Comparison of ENCODE assay signal across 8 mouse cellular contexts in genomic region chr2:93849505-93850089, GRCm38 (mm10). TPM values are rescaled to one million over a fixed set of nuclear protein-coding genes. Genes with fewer than 3 reads are reported as not detected.
DNase-seq lines count a peak whose midpoint lies in the region; ATAC-seq lines count a peak whose summit lies in the region.

TSS of gene Accs (minus strand) at chr2:93849943.

- peak; percentile 92 for ATAC-seq in frontal cortex, adult (ENCODE audit: low TSS enrichment)
- peak; percentile 86 for ATAC-seq in hindbrain, embryonic 11.5 days (ENCODE audit: low FRiP score)

- H3K36me3 ChIP-seq in hindbrain, embryonic 11.5 days (ENCODE audit: control insufficient read depth, insufficient read depth, low read length): no peaks in the 10 kb centered on the region; the same call in 1 of the 2 replicates

- under 1% methylated on average over 28 of the region's 28 CpGs for WGBS in hindbrain, embryonic 11.5 days

- H3K9ac ChIP-seq in hindbrain, embryonic 11.5 days (ENCODE audit: low read depth, low read length): peak within 1 kb of the TSS; percentile 72

- H3K27ac ChIP-seq in hindbrain, embryonic 11.5 days (ENCODE audit: low read depth, low read length): peak within 1 kb of the TSS; percentile 49; the same call in 1 of the 2 replicates

- H3K27me3 ChIP-seq in hindbrain, embryonic 11.5 days (ENCODE audit: control insufficient read depth, insufficient read depth, low read length): no peaks in the 10 kb centered on the region

- peak within 1 kb of the TSS; percentile 41 for H3K4me3 ChIP-seq in hindbrain, embryonic 11.5 days (ENCODE audit: low read depth, low read length)

- peak within 1 kb of the TSS; percentile 50 for H3K4me2 ChIP-seq in hindbrain, embryonic 11.5 days (replicated peaks; ENCODE audit: low read depth, low read length)

- no peaks in the 10 kb centered on the region for H3K4me1 ChIP-seq in hindbrain, embryonic 11.5 days (replicated peaks; ENCODE audit: control insufficient read depth, insufficient read depth, low read length)

- DNase-seq in Muller cell, postnatal 12 days (ENCODE audit: inconsistent ontology term): peak; percentile 89
- peak; percentile 71 for DNase-seq in cerebellum, adult 9-11 months
- peak; percentile 85 for DNase-seq in hindbrain, embryonic 11.5 days (ENCODE audit: low spot score)
- DNase-seq in layer of hippocampus, postnatal 14 days (ENCODE audit: low spot score in 2 of 2): peak; percentile 42 to 47
- peak; percentile 91 for DNase-seq in lung, postnatal 10 days
- peak; percentile 60 for DNase-seq in ovary, postnatal 14 days (ENCODE audit: low spot score)
- DNase-seq in thymus, postnatal 10 days (ENCODE audit: low spot score in 2 of 2): peak; percentile 31 to 41

- no peaks in the 10 kb centered on the region for H3K9me3 ChIP-seq in hindbrain, embryonic 11.5 days (ENCODE audit: control insufficient read depth, low read length)

RNA-seq across cellular contexts. Expression of gene Accs, which starts in this region (rescaled TPM):
- polyA plus RNA-seq in hindbrain, embryonic 11.5 days (2014; fragmentation: Nextera tagmentation; extraction: Ambion mirVana): 7.4 and 7.5 TPM in 2 replicates
- 1 to 10 TPM; 4.4 to 4.7 TPM for total RNA-seq in layer of hippocampus, postnatal 14 days (2021)

Comparison
In these comparisons a context has a peak if more than half of its experiments do, and no peak if none do; other contexts are left out.
1. Peak in every context shown above with its lines: DNase-seq, ATAC-seq, H3K4me3 ChIP-seq and H3K27ac ChIP-seq.
2. DNase-seq: peak in every context shown above with its lines; median percentile 91 in lung, postnatal 10 days; 89 in Muller cell, postnatal 12 days; 85 in hindbrain, embryonic 11.5 days; 71 in cerebellum, adult 9-11 months; 60 in ovary, postnatal 14 days; 44 in layer of hippocampus, postnatal 14 days; 36 in thymus, postnatal 10 days.